Mouse (Mus musculus) urinary bladder, adult 18-20 months (tissue): ENCODE data around the gene Atxn7l1.

Source experiments
- DNase-seq, 2 experiments: peaks; one replicate each; pipeline ENCODE4 v3.0.0; 2022; ENCODE audit warnings: low spot score in 2 of 2, mixed read lengths in 2 of 2

The Atxn7l1 gene

GRCm38 (mm10) chr12:33182428-33183137, 35.1 kb downstream of the Atxn7l1 start:
- DNase-seq = no peak

- no peak for DNase-seq
Measured at GRCm38 (mm10) chr12:33183138-33183627, 35.7 kb downstream of the Atxn7l1 start.

GRCm38 (mm10) chr12:33184137-33184536, 36.6 kb downstream of the Atxn7l1 start:
- no peak for DNase-seq

- DNase-seq = no peak
Measured at GRCm38 (mm10) chr12:33185046-33185445, 37.6 kb downstream of the Atxn7l1 start.

- no peak for DNase-seq
Measured at GRCm38 (mm10) chr12:33186331-33186730, 38.8 kb downstream of the Atxn7l1 start.

- no peak for DNase-seq
Measured at GRCm38 (mm10) chr12:33190133-33190532, 42.6 kb downstream of the Atxn7l1 start.

- no peak for DNase-seq
Measured at GRCm38 (mm10) chr12:33190633-33191032, 43.1 kb downstream of the Atxn7l1 start.

DNA sequence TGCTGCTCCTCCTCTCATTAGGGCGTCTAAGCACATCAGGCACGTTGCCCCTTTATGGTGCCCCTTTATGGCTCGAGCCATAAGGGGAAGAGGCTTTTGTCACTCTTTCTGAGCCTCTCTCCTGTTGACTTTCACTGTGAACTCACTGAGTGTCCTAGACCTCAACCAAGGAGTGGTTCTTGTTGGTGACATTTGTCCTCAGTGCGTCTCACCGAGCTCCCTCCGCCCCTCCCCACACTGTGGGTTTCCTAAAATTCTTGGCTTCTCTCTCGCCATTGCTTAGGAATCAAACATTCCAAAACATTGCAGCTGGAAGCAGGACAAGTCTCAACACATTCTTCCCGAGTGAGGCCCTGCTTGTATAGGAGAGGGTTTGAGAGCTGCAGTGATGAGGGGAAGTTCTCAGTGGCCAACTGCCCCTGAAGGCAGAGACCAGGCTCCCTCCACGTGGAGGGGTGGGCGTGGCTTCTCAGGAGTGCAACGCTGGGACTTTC, 46.0 kb downstream of the Atxn7l1 start:
- DNase-seq = no peak

DNA sequence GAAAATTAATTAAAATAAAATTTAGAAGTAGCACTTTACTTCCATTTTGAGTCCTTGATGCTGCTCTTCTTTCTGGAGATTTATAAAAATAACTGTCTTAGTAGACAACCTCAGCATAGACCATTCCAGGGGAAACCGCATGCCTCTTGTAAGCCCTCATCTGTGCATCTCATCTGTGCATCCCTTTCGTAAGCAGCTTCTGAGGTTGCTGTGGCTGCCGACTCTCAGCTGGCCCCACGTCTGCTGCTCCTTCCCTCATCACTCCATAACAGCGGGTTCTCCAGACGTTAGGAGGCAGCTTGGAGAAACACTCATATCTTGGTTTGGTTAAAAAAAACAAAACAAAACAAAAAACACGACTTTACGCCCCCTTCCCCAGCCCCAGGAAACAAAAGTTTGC, 47.7 kb downstream of the Atxn7l1 start:
- no peak for DNase-seq

- DNase-seq = no peak
Measured at GRCm38 (mm10) chr12:33197287-33197686, 49.8 kb downstream of the Atxn7l1 start.

GRCm38 (mm10) chr12:33197746-33198145, 50.3 kb downstream of the Atxn7l1 start:
- DNase-seq = no peak

DNA sequence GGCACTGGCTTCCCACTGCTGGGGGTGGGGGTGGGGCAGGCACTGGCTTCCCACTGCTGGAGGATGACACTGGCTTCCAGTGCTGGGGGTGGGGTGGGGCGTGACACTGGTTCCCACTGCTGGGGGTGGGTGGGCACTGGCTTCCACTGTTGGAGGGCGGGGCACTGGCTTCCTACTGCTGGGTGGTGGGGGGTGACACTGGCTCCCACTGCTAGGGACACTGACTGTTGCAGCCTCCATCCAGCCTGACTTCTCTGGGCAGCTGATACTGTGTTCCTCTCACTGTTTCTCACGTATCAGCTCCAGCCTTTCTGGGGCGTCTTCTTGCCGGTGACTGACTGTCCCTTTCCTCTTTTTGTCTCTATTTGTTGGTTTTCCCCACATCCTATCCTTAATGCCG, 53.6 kb downstream of the Atxn7l1 start:
- no peak for DNase-seq

DNA sequence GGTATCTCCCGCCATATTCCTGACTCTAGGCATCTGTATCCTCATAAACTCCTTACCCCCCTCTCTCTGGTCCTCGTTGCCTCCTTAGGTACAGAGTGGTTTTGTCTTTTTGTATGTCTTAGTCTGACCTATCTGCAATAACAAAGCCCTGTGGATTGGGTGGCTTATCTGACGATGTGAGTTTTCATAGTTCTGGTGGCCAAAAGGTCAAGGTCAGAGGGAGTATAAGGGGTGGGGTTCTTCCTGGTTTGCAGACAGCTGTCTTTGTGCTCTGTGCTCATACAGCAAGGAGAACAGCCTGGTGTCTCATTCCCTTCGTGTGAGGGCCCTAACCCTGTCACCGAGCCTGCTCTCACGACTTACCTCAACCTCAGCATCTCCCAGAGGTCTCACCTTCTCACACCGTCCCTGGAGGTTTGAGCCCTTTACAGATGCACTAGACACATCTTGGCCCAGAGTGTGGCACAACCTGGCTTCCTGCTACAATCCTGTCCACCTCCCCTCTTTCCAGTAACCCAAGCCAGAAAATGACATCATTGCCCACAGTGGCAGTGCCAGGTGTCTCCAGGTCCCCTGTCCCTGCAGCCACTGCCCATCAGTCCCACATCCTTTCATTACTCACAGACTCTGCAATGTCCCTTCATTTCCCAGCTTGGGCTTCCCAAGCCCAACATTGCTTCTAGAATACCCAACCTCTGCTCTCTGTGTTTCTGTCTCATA, 54.2 kb downstream of the Atxn7l1 start:
- DNase-seq = no peak

GRCm38 (mm10) chr12:33205255-33205654, 57.8 kb downstream of the Atxn7l1 start:
- DNase-seq = no peak

DNA sequence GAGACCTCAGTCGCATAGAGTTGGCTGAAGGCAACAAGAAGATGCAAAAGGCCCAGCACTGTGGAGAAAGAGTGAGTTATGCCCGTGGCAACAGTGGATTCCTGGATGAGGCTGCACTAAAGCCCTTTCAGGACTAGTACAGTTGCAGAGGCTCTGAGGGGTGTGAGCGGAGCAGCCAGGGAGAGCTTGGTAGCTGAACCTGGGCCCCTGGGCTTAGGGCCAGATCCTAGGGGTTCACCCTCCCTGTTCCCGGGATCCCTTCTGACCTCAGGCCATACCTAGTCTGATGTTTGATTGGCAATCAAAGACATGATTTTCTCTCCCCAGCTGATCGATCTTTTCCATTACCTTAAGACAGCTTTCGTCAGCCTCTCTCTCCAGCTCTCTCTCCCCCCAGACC, 58.8 kb downstream of the Atxn7l1 start:
- DNase-seq = no peak

DNA sequence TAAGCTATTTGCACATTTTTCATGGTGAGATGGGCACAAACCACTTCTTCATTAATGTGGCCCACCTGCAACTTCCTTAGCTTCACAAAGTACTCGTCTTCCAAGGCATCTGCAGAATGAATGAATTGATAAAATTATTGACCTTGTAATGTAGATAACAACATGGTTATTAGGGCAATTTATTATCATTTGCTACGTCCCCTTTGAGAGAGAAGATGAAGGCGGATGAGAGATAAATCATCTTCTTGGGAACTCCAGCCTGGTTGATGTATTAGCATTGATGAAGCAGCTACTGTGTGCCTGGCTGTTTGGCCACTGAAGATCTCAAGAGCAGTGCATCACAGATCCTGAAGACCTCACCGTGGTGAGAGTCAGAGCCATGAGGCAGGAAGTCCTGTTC, 63.4 kb downstream of the Atxn7l1 start:
- no peak for DNase-seq

- no peak for DNase-seq
Measured at GRCm38 (mm10) chr12:33218215-33218859, 70.8 kb downstream of the Atxn7l1 start.

DNA sequence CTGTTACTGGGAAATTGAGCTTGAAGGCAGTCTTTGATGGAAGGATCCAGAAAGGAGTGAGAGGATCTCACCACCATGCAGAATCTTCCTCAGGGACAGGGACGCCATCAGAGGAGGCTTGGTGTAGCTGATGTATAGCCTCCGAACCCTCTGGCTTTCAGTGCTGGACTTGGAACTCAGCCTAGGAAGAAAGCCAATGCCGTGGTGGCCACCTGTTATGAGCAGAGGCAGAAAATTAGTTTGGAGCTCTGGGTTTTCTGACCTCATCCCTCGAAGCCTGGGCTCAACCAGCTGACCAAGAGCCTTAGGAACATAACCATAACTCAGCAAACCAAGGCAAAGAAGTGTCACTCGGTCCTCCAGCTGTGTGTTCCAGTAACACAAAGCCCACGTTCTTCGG, 71.9 kb downstream of the Atxn7l1 start:
- DNase-seq = no peak

- no peak for DNase-seq
Measured at GRCm38 (mm10) chr12:33220081-33220480, 72.6 kb downstream of the Atxn7l1 start.

- no peak for DNase-seq
Measured at GRCm38 (mm10) chr12:33220509-33221051, 73.1 kb downstream of the Atxn7l1 start.

- no peak for DNase-seq
Measured at GRCm38 (mm10) chr12:33222187-33222586, 74.7 kb downstream of the Atxn7l1 start.

GRCm38 (mm10) chr12:33225117-33225541, 77.6 kb downstream of the Atxn7l1 start:
- DNase-seq = no peak
